Mouse (Mus musculus): ENCODE results near the gene Eya2.
"Not testable (repeated sequence)": the region's sequence is repeated elsewhere in the genome, so short reads cannot be mapped to it uniquely, and the experiment has no call there.

Gene Eya2

GRCm38 (mm10) chr2:165782324-165782723 is 187.5 kb downstream of the Eya2 start:
- DNase-seq (ENCODE audit: low spot score) = peak; percentile 38

- DNase-seq (ENCODE audit: low spot score) = no peak
Observed at GRCm38 (mm10) chr2:165785312-165786036, 190.6 kb downstream of the Eya2 start.

GRCm38 (mm10) chr2:165786467-165786866 is 191.6 kb downstream of the Eya2 start:
- DNase-seq (ENCODE audit: low spot score) = no peak

GRCm38 (mm10) chr2:165788005-165788404 is 193.2 kb downstream of the Eya2 start:
- DNase-seq (ENCODE audit: low spot score) = no peak

- DNase-seq (ENCODE audit: low spot score) = no peak
Observed at GRCm38 (mm10) chr2:165788796-165789195, 194.0 kb downstream of the Eya2 start.

GRCm38 (mm10) chr2:165789667-165790066 is 194.8 kb downstream of the Eya2 start:
- DNase-seq (ENCODE audit: low spot score) = no peak

- no peak for DNase-seq (ENCODE audit: low spot score)
Observed at GRCm38 (mm10) chr2:165791026-165791425, 196.2 kb downstream of the Eya2 start.

GRCm38 (mm10) chr2:165791657-165792056 is 196.8 kb downstream of the Eya2 start:
- no peak for DNase-seq (ENCODE audit: low spot score)

- DNase-seq (ENCODE audit: low spot score) = no peak
Observed at GRCm38 (mm10) chr2:165792431-165793282, 197.8 kb downstream of the Eya2 start.

GRCm38 (mm10) chr2:165793283-165793638 is 198.4 kb downstream of the Eya2 start:
- no peak for DNase-seq (ENCODE audit: low spot score)

- no peak for DNase-seq (ENCODE audit: low spot score)
Observed at GRCm38 (mm10) chr2:165797876-165798275, 203.0 kb downstream of the Eya2 start.

GRCm38 (mm10) chr2:165800174-165800573 is 205.3 kb downstream of the Eya2 start:
- DNase-seq (ENCODE audit: low spot score) = not testable (repeated sequence)

GRCm38 (mm10) chr2:165808179-165808975 is 213.5 kb downstream of the Eya2 start:
- no peak for DNase-seq (ENCODE audit: low spot score)

GRCm38 (mm10) chr2:165809091-165809490 is 214.3 kb downstream of the Eya2 start:
- DNase-seq (ENCODE audit: low spot score) = no peak

- DNase-seq (ENCODE audit: low spot score) = no peak
Observed at GRCm38 (mm10) chr2:165809901-165810477, 215.2 kb downstream of the Eya2 start.

- no peak for DNase-seq (ENCODE audit: low spot score)
Observed at GRCm38 (mm10) chr2:165811536-165811935, 216.7 kb downstream of the Eya2 start.

- no peak for DNase-seq (ENCODE audit: low spot score)
Observed at GRCm38 (mm10) chr2:165812889-165813288, 218.1 kb downstream of the Eya2 start.

GRCm38 (mm10) chr2:165815103-165815880 is 220.5 kb downstream of the Eya2 start:
- no peak for DNase-seq (ENCODE audit: low spot score)

GRCm38 (mm10) chr2:165817437-165817836 is 222.6 kb downstream of the Eya2 start:
- no peak for DNase-seq (ENCODE audit: low spot score)

GRCm38 (mm10) chr2:165818570-165818969 is 223.7 kb downstream of the Eya2 start:
- DNase-seq (ENCODE audit: low spot score) = no peak
